Mouse (Mus musculus) forebrain, embryonic 15.5 days (tissue): Measurements from ENCODE around the gene Sac3d1. TPM values are rescaled to one million over a fixed set of nuclear protein-coding genes. Genes with fewer than 3 reads are reported as not detected.
A peak's percentile ranks its signal among the peaks of the same experiment; 100 is the strongest.
"Not testable (repeated sequence)": the region's sequence is repeated elsewhere in the genome, so short reads cannot be mapped to it uniquely, and the experiment has no call there.

ENCODE experiments used
- ATAC-seq: fragments of 200-750 bp; cut with Nextera tagmentation; replicated peaks from 2 replicates; pipeline ENCODE4 v1.8.0; 2017; ENCODE audit warnings: mild to moderate bottlenecking, moderate TSS enrichment, moderate library complexity
- H3K27ac ChIP-seq: fragments of 300-500 bp; sonication (generic); replicated peaks from 2 replicates; pipeline ENCODE4 v1.5.1; 2015; ENCODE audit warnings: mild to moderate bottlenecking, inconsistent platforms
- H3K27me3 ChIP-seq: fragments of 300-500 bp; sonication (generic); 2 replicates; pipeline ENCODE4 v1.6.1; 2015; ENCODE audit warnings: inconsistent platforms
- H3K36me3 ChIP-seq: fragments of 300-500 bp; sonication (generic); 2 replicates; pipeline ENCODE4 v1.6.1; 2015; ENCODE audit warnings: mild to moderate bottlenecking, inconsistent platforms
- H3K4me1 ChIP-seq: fragments of 300-500 bp; sonication (generic); 2 replicates; pipeline ENCODE4 v1.6.1; 2015; ENCODE audit warnings: inconsistent platforms
- H3K4me2 ChIP-seq: fragments of 300-500 bp; sonication (generic); replicated peaks from 2 replicates; pipeline ENCODE4 v1.6.1; 2015; ENCODE audit warnings: mild to moderate bottlenecking, inconsistent platforms
- H3K4me3 ChIP-seq: fragments of 300-500 bp; sonication (generic); 2 replicates; pipeline ENCODE4 v1.5.1; 2015; ENCODE audit warnings: mild to moderate bottlenecking, inconsistent platforms
- H3K9ac ChIP-seq: fragments of 300-500 bp; sonication (generic); replicated peaks from 2 replicates; pipeline ENCODE4 v1.6.1; 2015; ENCODE audit warnings: mild to moderate bottlenecking, inconsistent platforms
- H3K9me3 ChIP-seq: fragments of 300-500 bp; sonication (generic); 2 replicates; pipeline ENCODE4 v1.6.1; 2016; ENCODE audit warnings: inconsistent platforms
- WGBS: fragments of 180-500 bp; shearing (Covaris S2); methylation state at CpG from one replicate; pipeline ENCODE4 v1.1.7; 2015; ENCODE audit warnings: mixed read lengths; 5-methylcytosine and 5-hydroxymethylcytosine counted together
- polyA plus RNA-seq: library from polyadenylated mRNA; unstranded; fragments of >200 nt; fragmentation: Nextera tagmentation; extraction: Ambion mirVana; gene quantifications from 2 replicates; pipeline ENCODE4 v1.2.1, GENCODE M21; 2015

The Sac3d1 gene
- polyA plus RNA-seq, 1 experiment from 2014 or later = 53.5 TPM

- H3K4me2 ChIP-seq, H3K9ac ChIP-seq, H3K4me3 ChIP-seq, ATAC-seq, H3K9me3 ChIP-seq, H3K27ac ChIP-seq, H3K4me1 ChIP-seq, H3K27me3 ChIP-seq: not testable (repeated sequence)
- WGBS = 48% methylated on average over 1 of the region's 1 CpGs
- H3K36me3 ChIP-seq = peaks cover 26% of the 10 kb centered on the region
These were observed 14.7 kb upstream of the Sac3d1 start for GRCm38 (mm10) chr19:6133197-6133596.

GRCm38 (mm10) chr19:6132171-6132827 lies 13.8 kb upstream of the Sac3d1 start:
- Histone ChIP-seq H3K27ac (no peak overlapping the region), H3K36me3 (peaks cover 25% of the 10 kb centered on the region), H3K9me3 (no peaks in the 10 kb centered on the region), H3K4me2 (no peak overlapping the region), H3K27me3 (no peaks in the 10 kb centered on the region), H3K4me3 (no peak overlapping the region), H3K9ac (no peak overlapping the region), H3K4me1 (peaks cover 4% of the 10 kb centered on the region; the same call in 1 of the 2 replicates)
- 88% methylated on average over 7 of the region's 7 CpGs for WGBS
- no peak for ATAC-seq

GRCm38 (mm10) chr19:6130414-6131128 lies 12.1 kb upstream of the Sac3d1 start:
- not testable (repeated sequence) for H3K9ac ChIP-seq, H3K4me2 ChIP-seq, H3K4me1 ChIP-seq, H3K4me3 ChIP-seq, H3K27ac ChIP-seq, H3K27me3 ChIP-seq, H3K9me3 ChIP-seq, ATAC-seq
- 81% methylated on average over 7 of the region's 7 CpGs for WGBS
- H3K36me3 ChIP-seq = peaks cover 11% of the 10 kb centered on the region; the same call in 1 of the 2 replicates

- Histone ChIP-seq H3K27ac (peak within 1 kb of the TSS; percentile 85), H3K36me3 (no peaks in the 10 kb centered on the region), H3K4me1 (peaks cover 10% of the 10 kb centered on the region; the same call in 1 of the 2 replicates), H3K4me2 (peak within 1 kb of the TSS; percentile 51), H3K4me3 (peak within 1 kb of the TSS; percentile 49), H3K9ac (peak within 1 kb of the TSS; percentile 55), H3K9me3 (no peaks in the 10 kb centered on the region), H3K27me3 (no peaks in the 10 kb centered on the region)
- under 1% methylated on average over 32 of the region's 32 CpGs for WGBS
- peak; percentile 96 for ATAC-seq
These were observed 9.4 kb upstream of the Sac3d1 start, which contains the start of gene Snx15 for GRCm38 (mm10) chr19:6127760-6128341. Gene Snx15, minus strand, starts transcription at chr19:6128304.

GRCm38 (mm10) chr19:6126789-6127580 lies 8.5 kb upstream of the Sac3d1 start:
- no peaks in the 10 kb centered on the region for H3K27me3 ChIP-seq
- H3K27ac ChIP-seq = peak overlapping the region; percentile 85; the same call in 1 of the 2 replicates
- H3K9ac ChIP-seq = no peak overlapping the region
- H3K9me3 ChIP-seq = no peaks in the 10 kb centered on the region
- no peaks in the 10 kb centered on the region for H3K36me3 ChIP-seq
- 76% methylated on average over 10 of the region's 10 CpGs for WGBS
- peak overlapping the region; percentile 49 for H3K4me3 ChIP-seq
- no peak for ATAC-seq
- H3K4me2 ChIP-seq = peak overlapping the region; percentile 51
- peaks cover 10% of the 10 kb centered on the region; the same call in 1 of the 2 replicates for H3K4me1 ChIP-seq

- 25% methylated on average over 4 of the region's 4 CpGs for WGBS
- Histone ChIP-seq H3K4me2 (no peak overlapping the region), H3K27ac (no peak overlapping the region), H3K9ac (no peak overlapping the region), H3K4me1 (peaks cover 10% of the 10 kb centered on the region; the same call in 1 of the 2 replicates), H3K4me3 (no peak overlapping the region), H3K27me3 (no peaks in the 10 kb centered on the region), H3K9me3 (no peaks in the 10 kb centered on the region), H3K36me3 (no peaks in the 10 kb centered on the region)
- no peak for ATAC-seq
These were observed 7.8 kb upstream of the Sac3d1 start for GRCm38 (mm10) chr19:6126289-6126688.

- peaks cover 10% of the 10 kb centered on the region for H3K4me1 ChIP-seq
- no peak overlapping the region for H3K4me3 ChIP-seq
- ATAC-seq = no peak
- no peaks in the 10 kb centered on the region for H3K36me3 ChIP-seq
- H3K9me3 ChIP-seq = no peaks in the 10 kb centered on the region
- H3K27me3 ChIP-seq = no peaks in the 10 kb centered on the region
- no peak overlapping the region for H3K9ac ChIP-seq
- H3K4me2 ChIP-seq = no peak overlapping the region
- 64% methylated on average over 2 of the region's 2 CpGs for WGBS
- no peak overlapping the region for H3K27ac ChIP-seq
These were observed 6.4 kb upstream of the Sac3d1 start for GRCm38 (mm10) chr19:6124898-6125297.

GRCm38 (mm10) chr19:6123330-6123729 lies 4.9 kb upstream of the Sac3d1 start:
- Histone ChIP-seq H3K9ac (no peak overlapping the region), H3K36me3 (no peaks in the 10 kb centered on the region), H3K27me3 (no peaks in the 10 kb centered on the region), H3K4me2 (no peak overlapping the region), H3K27ac (peak overlapping the region; percentile 25; the same call in 1 of the 2 replicates), H3K4me3 (no peak overlapping the region), H3K4me1 (peaks cover 20% of the 10 kb centered on the region), H3K9me3 (no peaks in the 10 kb centered on the region)
- no peak for ATAC-seq
- WGBS = 64% methylated on average over 8 of the region's 8 CpGs

GRCm38 (mm10) chr19:6121761-6122160 lies 3.3 kb upstream of the Sac3d1 start:
- Histone ChIP-seq H3K4me3 (no peak overlapping the region), H3K9ac (no peak overlapping the region), H3K27me3 (no peaks in the 10 kb centered on the region), H3K27ac (no peak overlapping the region), H3K4me1 (peaks cover 26% of the 10 kb centered on the region), H3K4me2 (no peak overlapping the region), H3K36me3 (no peaks in the 10 kb centered on the region), H3K9me3 (no peaks in the 10 kb centered on the region)
- WGBS = 42% methylated on average over 19 of the region's 19 CpGs
- no peak for ATAC-seq

GRCm38 (mm10) chr19:6118677-6119185 lies 281 bp upstream of the Sac3d1 start:
- peak overlapping the region; percentile 96 for H3K27ac ChIP-seq
- peaks cover 32% of the 10 kb centered on the region for H3K4me1 ChIP-seq
- peak overlapping the region; percentile 82 for H3K4me2 ChIP-seq
- under 1% methylated on average over 8 of the region's 8 CpGs for WGBS
- peak overlapping the region; percentile 86 for H3K9ac ChIP-seq
- ATAC-seq = peak; percentile 35
- H3K27me3 ChIP-seq = no peaks in the 10 kb centered on the region
- H3K4me3 ChIP-seq = peak overlapping the region; percentile 84
- peaks cover 18% of the 10 kb centered on the region for H3K36me3 ChIP-seq
- no peaks in the 10 kb centered on the region for H3K9me3 ChIP-seq

- peak overlapping the region; percentile 82 for H3K4me2 ChIP-seq
- peak overlapping the region; percentile 96 for H3K27ac ChIP-seq
- peaks cover 26% of the 10 kb centered on the region for H3K4me1 ChIP-seq
- 5% methylated on average over 32 of the region's 32 CpGs for WGBS
- H3K27me3 ChIP-seq = no peaks in the 10 kb centered on the region
- ATAC-seq = 0 out of 2 replicates have a peak, but pooled peaks have one; percentile 2
- H3K4me3 ChIP-seq = peak overlapping the region; percentile 84
- H3K9ac ChIP-seq = peak overlapping the region; percentile 86
- H3K36me3 ChIP-seq = peaks cover 18% of the 10 kb centered on the region
- no peaks in the 10 kb centered on the region for H3K9me3 ChIP-seq
These were observed 984 bp downstream of the Sac3d1 start for GRCm38 (mm10) chr19:6117346-6117985.
